Mouse (Mus musculus): Measurements from ENCODE around the gene Klhl35.

Klhl35 gene

GRCm38 (mm10) chr7:99452859-99453258 lies 12.9 kb upstream of the Klhl35 start:
- DNase-seq (ENCODE audit: low spot score in 2 of 2): no peak

- no peak for DNase-seq (ENCODE audit: low spot score in 2 of 2)
Observed at GRCm38 (mm10) chr7:99454044-99454443, 11.8 kb upstream of the Klhl35 start.

- DNase-seq (ENCODE audit: low spot score in 2 of 2): peak in 1 of 2 experiments; percentile 65
Observed at GRCm38 (mm10) chr7:99458849-99459248, 7.0 kb upstream of the Klhl35 start.

DNA sequence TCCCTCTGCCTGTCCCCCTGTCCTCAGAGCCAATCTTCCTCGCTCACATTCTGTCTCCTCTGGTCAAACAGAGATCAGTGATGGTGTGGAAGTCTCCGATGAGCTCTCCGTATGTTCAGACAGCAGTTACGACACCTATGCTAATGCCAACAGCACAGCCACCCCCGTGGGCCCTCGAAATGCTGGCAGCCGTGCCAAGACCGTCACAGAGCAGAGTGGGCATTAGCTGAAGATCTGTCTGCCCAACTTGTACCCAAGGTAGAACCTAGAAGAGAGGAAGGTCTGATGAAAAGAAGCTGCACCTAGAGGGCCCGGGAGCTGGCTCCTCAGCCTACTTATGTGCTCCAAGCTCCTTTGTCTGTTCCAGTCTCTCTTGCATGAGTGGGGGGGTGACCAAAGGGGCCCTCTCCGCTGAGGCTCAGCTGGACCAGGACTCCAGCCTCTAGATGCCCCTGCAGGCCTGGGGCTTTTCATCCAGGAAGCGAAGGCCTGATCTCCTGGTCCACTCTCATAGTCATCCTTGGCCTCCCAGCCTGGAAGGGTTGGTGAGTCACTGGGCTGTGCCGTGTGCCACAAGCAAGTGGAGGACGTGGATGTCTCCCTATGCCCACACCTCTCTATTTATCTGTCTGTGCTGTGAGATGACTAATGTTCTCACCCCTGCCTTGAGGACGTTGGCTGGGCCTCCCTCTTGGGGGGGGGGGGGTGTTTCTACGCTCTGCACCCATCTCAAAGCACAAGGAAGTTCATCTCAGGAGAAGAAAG lies 5.7 kb upstream of the Klhl35 start:
- peak in 1 of 2 experiments; percentile 40 for DNase-seq (ENCODE audit: low spot score in 2 of 2)

DNA sequence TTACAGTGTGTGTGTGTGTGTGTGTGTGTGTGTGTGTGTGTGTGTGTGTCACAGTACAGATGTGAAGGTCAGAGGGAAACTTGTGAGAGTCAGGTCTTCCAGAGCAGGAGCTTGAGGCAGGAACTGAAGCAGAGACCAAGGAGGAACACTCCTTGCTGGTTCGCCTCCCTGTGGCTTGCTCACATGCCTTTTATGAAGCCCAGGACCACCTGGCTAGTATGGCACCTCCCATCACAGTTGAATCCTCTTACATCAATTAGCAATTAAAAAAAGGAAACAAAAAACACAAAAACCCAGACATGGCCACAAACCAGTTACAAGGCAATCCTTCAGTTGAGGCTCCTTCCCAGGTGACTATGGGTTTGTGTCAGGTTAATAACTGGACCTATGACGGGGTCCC lies 2.7 kb upstream of the Klhl35 start:
- no peak for DNase-seq (ENCODE audit: low spot score in 2 of 2)

GRCm38 (mm10) chr7:99467916-99468282 lies 2.1 kb downstream of the Klhl35 start:
- DNase-seq (ENCODE audit: low spot score in 2 of 2): peak in 1 of 2 experiments; percentile 40

GRCm38 (mm10) chr7:99468283-99469132 lies 2.7 kb downstream of the Klhl35 start:
- DNase-seq (ENCODE audit: low spot score in 2 of 2): peak in 1 of 2 experiments; percentile 68

DNA sequence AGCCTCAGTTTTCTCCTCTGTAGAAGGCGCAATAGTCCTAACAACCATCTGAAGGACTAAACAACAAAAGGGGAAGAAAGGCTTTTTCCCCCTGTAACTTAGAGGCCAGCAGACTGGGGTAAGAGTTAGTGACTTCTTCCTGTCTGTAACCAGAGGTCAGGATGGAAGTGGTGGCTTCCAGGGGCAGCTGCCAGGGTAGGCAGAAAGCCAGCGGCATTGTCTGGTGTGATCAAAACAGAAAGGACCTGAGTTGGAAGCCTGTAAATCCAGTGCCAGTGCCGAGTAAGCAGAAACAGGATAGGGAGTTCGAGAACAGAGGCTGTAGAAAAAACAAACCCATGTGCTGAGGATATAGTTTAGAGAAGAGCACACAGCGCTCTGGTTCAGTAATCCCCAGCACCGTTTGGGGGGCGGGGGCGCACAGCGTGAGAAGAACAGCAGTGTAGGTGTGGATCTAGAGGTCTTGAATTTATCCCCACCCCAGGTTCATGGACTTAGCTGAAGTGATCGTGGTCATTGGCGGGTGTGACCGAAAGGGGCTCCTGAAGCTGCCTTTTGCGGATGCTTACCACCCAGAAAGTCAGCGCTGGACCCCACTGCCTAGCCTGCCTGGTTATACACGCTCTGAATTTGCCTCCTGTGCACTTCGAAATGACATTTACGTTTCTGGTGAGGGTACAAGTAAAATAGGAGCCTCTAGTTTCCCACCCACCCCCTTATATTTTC lies 4.0 kb downstream of the Klhl35 start:
- no peak for DNase-seq (ENCODE audit: low spot score in 2 of 2)

- DNase-seq (ENCODE audit: low spot score in 2 of 2): no peak
Observed at GRCm38 (mm10) chr7:99471578-99471977, 5.8 kb downstream of the Klhl35 start.

GRCm38 (mm10) chr7:99473638-99474407 lies 8.0 kb downstream of the Klhl35 start:
- no peak for DNase-seq (ENCODE audit: low spot score in 2 of 2)

DNA sequence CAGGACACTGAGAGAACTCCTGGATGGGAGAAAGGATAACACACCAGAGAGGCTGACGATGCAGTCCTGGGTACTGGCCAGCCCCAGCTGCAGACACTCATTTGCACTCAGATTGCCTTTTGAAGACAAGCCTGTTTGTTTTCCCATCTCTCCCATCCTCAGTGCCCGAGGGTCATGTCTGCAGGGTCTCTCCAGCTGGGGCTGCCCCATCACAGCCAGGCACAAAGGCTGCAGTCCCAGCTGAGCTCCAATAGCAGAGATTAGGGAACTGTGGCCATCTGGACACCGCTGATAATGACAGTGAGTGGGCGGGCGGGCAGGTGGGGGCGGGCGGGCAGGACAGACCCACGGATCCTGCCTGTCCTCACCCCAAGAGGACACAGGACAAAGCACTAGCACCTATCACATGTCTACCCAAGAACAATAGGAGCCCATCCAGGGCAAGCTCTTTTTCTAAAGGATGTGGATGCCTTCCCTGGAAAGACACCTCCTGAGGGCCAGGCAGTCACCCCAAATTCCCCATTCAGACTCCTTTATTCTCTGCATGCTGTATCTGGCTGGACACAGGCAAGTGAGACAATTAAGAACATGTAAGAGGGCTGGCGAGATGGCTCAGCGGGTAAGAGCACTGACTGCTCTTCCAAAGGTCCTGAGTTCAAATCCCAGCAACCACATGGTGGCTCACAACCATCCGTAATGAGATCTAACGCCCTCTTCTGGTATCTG lies 9.2 kb downstream of the Klhl35 start:
- DNase-seq (ENCODE audit: low spot score in 2 of 2): peak in 1 of 2 experiments; percentile 52

DNA sequence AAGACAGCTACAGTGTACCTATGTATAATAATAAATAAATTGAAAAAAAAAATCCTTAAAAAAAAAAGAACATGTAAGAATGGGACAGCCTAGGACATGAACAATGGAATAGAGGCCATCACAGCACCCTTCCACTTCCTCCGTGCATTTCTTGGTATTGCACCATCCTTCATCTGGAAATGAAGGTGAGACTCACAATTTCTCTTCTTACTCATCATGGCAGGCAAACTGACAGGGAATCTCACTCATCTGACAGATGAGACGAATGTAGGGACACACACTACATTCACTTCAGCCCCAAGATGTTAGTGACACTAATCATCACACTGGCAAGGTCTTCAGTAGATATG lies 9.7 kb downstream of the Klhl35 start:
- DNase-seq (ENCODE audit: low spot score in 2 of 2): no peak

GRCm38 (mm10) chr7:99476558-99477114 lies 10.8 kb downstream of the Klhl35 start:
- no peak for DNase-seq (ENCODE audit: low spot score in 2 of 2)

- no peak for DNase-seq (ENCODE audit: low spot score in 2 of 2)
Observed at GRCm38 (mm10) chr7:99477235-99477634, 11.4 kb downstream of the Klhl35 start.

- DNase-seq (ENCODE audit: low spot score in 2 of 2): no peak
Observed at GRCm38 (mm10) chr7:99482637-99483036, 16.8 kb downstream of the Klhl35 start.

DNA sequence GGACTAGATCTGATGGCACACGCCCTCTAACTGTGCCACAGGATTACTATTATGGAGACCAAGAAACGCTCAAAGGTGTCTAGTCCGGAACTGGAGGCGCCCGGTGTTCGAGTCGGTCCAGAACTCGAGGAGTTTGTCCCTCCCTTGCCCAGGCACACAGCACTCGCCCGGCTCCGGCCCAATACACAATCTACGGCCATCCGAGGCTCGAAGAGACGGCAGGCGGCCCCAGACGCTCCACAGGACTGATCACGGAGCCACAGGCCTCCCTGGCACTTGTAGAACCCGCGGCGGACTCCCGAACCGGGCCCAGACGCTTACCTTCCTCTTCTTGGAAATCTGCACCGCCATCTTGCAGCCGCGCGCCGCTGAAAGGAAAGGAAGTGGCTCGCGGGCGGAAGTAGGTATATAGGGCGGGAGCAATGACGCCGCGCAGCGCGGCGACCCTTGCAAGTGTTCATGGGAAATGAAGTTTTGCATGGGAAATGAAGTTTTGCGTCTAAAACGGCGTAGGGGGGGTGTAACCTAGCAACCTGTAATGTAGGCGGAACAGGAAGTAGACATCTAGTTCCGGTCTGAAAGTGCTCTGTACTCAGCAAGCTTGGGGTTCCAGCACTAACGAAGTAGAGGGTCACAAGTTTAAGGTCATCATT lies 17.6 kb downstream of the Klhl35 start, which contains the start of gene Rps3:
Gene Rps3 (minus strand): TSS at position 468 of the 653 bp plus-strand sequence.
- peak; percentile 96 to 97 for DNase-seq (ENCODE audit: low spot score in 2 of 2)

DNA sequence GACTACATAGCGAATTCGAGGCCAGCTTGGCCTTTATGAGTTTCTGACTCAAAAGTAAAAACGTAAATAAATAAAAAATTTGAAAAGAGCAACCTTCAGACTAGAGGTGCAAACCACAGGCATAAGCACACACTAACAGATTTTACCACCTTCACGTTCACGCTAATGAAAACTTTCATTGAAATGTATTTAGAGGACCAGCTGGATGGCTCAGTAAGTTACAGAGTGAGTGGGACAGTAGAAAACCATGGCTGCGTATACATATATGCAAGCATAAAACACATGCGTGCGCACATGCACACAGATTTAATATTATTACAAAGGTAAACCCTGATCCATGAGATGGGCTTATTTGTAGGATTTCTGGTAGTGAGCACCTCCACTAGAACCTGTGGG lies 18.1 kb downstream of the Klhl35 start:
- no peak for DNase-seq (ENCODE audit: low spot score in 2 of 2)

DNA sequence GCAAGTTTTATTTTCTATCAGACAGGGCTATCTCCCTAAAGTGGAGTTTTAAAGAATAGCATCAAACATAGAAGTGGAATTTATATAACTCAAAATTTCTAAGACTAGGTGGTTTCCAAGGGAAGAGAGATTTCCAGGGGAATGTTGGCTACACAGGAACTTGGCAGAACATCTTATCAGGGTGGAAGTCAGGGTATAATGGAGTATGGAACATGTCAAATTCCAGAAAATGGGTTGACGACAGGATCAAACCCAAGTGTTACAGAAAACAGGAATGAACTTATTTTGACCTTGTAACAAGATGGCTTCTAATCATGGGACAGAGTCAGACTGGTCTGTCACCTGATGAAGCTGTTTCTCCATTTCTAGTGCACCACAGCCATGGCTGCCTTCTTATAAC lies 18.9 kb downstream of the Klhl35 start:
- DNase-seq (ENCODE audit: low spot score in 2 of 2): no peak

DNA sequence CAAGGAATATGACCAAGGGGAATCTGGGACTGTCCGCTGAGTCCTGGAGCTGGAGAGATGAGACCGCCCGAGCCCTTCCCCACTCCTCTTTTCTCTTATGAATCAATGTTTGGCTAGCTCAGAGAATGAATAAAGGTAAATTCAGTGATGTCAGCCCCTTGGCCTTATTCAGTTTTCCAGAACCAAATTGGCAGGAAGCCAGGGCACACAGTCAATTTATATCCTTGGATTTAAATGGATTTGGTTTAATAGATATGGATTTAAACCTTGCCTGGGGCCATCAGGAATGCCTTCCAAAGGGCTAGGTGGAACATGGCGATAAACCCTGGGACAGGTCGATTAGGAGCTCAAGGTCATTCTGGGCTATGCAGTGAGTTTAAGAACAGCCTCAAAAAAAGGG lies 23.9 kb downstream of the Klhl35 start:
- DNase-seq (ENCODE audit: low spot score in 2 of 2): no peak

DNA sequence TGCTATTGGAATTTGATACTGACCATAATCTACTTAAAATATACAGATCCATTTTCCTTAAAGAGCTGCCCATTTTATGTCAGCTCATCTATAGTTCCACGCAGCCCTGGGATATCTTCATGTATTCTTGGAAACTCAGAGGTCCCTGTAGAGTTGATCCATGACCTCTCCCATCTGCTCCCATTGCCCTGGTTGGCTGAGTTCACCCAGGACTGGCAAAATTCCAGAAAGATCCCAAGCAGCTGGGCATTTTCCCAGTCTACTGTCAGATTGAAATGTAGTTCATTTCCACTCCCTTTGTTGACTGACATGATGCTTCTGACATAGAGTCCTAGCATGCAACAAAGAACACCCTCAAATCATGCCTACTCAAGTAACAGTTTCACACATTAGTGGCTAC lies 33.3 kb downstream of the Klhl35 start:
- DNase-seq (ENCODE audit: low spot score in 2 of 2): no peak
